Mouse (Mus musculus) megakaryocyte-erythroid progenitor cell, adult 5-6 weeks (primary cell): ENCODE results near the gene Slc18a2. TPM values are rescaled to one million over a fixed set of nuclear protein-coding genes. Genes with fewer than 3 reads are reported as not detected.
A peak's percentile ranks its signal among the peaks of the same experiment; 100 is the strongest.

Source experiments
- ATAC-seq: replicated peaks from 2 replicates; pipeline ENCODE4 v1.8.0; 2016; ENCODE audit warnings: mild to moderate bottlenecking, inconsistent platforms; ENCODE audit not compliant: severe bottlenecking, poor library complexity, low FRiP score, low TSS enrichment
- total RNA-seq, 2 experiments: library from RNA; stranded (forward) in 1 of 2; stranded (reverse) in 1 of 2; fragments of 200-1000, 215-1000 nt in 1 of 2; fragments of >200 nt in 1 of 2; fragmentation: Nextera tagmentation in 1 of 2; gene quantifications; 2 replicates each; pipeline ENCODE4 v1.2.3; 2014 to 2017

Slc18a2 gene
- total RNA-seq, 2 experiments from 2014 or later: 11.3 to 19.7 TPM

- no peak for ATAC-seq
Measured at GRCm38 (mm10) chr19:59265907-59266306, 5.2 kb downstream of the Slc18a2 start.

GRCm38 (mm10) chr19:59267417-59267963 is 6.8 kb downstream of the Slc18a2 start:
- ATAC-seq: no peak

- no peak for ATAC-seq
Measured at GRCm38 (mm10) chr19:59273190-59273589, 12.5 kb downstream of the Slc18a2 start.

GRCm38 (mm10) chr19:59276354-59276753 is 15.7 kb downstream of the Slc18a2 start:
- ATAC-seq: no peak

- no peak for ATAC-seq
Measured at GRCm38 (mm10) chr19:59280841-59281240, 20.1 kb downstream of the Slc18a2 start.

- no peak for ATAC-seq
Measured at GRCm38 (mm10) chr19:59282001-59282400, 21.3 kb downstream of the Slc18a2 start.

- ATAC-seq: peak; percentile 27; the same call in 1 of the 2 replicates
Measured at GRCm38 (mm10) chr19:59289042-59289441, 28.3 kb downstream of the Slc18a2 start.

GRCm38 (mm10) chr19:59289811-59290210 is 29.1 kb downstream of the Slc18a2 start:
- ATAC-seq: peak; percentile 14; the same call in 1 of the 2 replicates

GRCm38 (mm10) chr19:59292183-59292839 is 31.6 kb downstream of the Slc18a2 start:
- ATAC-seq: 0 out of 2 replicates have a peak, but pooled peaks have one; percentile 26

GRCm38 (mm10) chr19:59315308-59315707 is 54.6 kb downstream of the Slc18a2 start:
- no peak for ATAC-seq

GRCm38 (mm10) chr19:59316571-59316970 is 55.9 kb downstream of the Slc18a2 start:
- ATAC-seq: peak; percentile 80

- ATAC-seq: no peak
Measured at GRCm38 (mm10) chr19:59321990-59322389, 61.3 kb downstream of the Slc18a2 start, which contains the start of gene Rps12-ps3. TSS of gene Rps12-ps3 (plus strand) at chr19:59322290.

- ATAC-seq: peak; percentile 94
Measured at GRCm38 (mm10) chr19:59330816-59331225, 70.1 kb downstream of the Slc18a2 start.

GRCm38 (mm10) chr19:59336655-59337054 is 76.0 kb downstream of the Slc18a2 start:
- no peak for ATAC-seq

GRCm38 (mm10) chr19:59337872-59338681 is 77.4 kb downstream of the Slc18a2 start:
- ATAC-seq: peak; percentile 64

- ATAC-seq: no peak
Measured at GRCm38 (mm10) chr19:59339908-59340307, 79.2 kb downstream of the Slc18a2 start.

- ATAC-seq: no peak
Measured at GRCm38 (mm10) chr19:59342964-59343363, 82.3 kb downstream of the Slc18a2 start.

GRCm38 (mm10) chr19:59344304-59344711 is 83.6 kb downstream of the Slc18a2 start:
- peak; percentile 48 for ATAC-seq

- peak; percentile 43 for ATAC-seq
Measured at GRCm38 (mm10) chr19:59345081-59345657, 84.5 kb downstream of the Slc18a2 start.
